Mouse (Mus musculus) kidney, postnatal 4 days (tissue): ENCODE measurements around the gene Spindoc.
A peak's percentile ranks its signal among the peaks of the same experiment; 100 is the strongest.
"Not testable (repeated sequence)": the region's sequence is repeated elsewhere in the genome, so short reads cannot be mapped to it uniquely, and the experiment has no call there.

Experiments
- DNase-seq, 2 experiments: peaks; one replicate each; pipeline ENCODE4 v3.0.0; 2021; ENCODE audit warnings: mixed read lengths in 2 of 2

The Spindoc gene

DNA sequence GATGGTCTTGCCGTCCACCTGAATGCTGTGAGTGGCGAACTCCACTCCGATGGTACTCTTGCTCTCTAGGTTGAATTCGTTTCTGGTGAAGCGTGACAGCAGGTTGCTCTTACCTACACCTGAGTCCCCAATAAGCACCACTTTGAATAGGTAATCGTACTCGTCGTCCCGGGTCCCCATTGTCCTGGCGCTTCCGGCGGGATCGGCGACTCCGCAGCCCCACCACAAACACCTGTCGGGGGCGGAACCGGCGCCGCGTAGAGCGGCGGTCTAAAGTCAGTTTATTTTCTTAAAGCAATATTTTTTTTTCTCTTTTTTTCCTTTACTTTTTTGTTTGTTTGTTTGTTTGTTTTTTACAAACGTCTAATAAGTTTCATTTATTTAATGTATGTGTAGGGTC is 16.1 kb upstream of the Spindoc start:
- DNase-seq: not testable (repeated sequence)

DNA sequence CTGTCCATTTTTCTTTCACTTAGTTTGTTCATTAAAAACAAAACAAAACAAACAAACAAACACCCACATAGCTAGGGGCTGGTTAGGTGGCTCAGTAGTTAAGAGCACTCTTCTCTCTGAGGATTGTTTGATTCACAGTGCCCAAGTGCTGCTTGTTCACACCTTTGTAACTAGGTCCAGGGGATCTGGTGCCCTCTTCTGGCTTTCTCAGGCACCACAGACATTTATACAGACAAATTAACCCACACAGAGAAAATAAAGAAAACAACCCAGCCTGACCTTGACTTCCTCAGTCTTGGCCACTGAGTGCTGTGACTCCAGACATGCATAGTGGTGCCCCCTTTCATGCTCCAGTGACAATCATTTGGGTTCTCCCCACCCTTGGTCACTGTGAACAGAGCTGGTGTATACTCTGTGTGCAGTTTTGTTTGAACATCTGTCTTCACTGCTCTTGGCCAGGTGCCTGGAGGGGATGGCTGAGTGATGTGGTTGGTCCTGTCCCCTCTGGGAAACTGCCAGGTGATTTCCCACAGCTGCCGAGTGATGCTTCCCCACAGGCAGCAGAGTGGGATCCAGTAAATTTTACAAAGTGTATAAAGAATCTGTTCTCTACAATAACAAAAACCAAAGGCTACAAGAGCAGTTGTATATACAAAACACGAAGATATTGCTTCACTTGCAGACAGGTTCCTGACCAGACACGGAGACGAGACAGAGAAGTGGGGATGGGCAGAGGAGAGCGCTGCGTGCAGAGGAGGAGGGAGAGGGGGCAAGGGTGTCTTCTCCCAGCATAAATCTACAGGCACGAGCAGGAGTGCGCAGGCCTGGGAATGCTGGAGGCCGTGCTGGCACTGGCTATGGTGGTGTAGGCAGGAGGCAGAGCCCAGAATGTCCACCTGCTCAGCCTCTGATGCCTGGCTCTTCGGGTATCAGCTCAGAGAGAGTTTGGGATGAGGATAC is 14.4 kb upstream of the Spindoc start:
- peak; percentile 53 to 69 for DNase-seq

DNA sequence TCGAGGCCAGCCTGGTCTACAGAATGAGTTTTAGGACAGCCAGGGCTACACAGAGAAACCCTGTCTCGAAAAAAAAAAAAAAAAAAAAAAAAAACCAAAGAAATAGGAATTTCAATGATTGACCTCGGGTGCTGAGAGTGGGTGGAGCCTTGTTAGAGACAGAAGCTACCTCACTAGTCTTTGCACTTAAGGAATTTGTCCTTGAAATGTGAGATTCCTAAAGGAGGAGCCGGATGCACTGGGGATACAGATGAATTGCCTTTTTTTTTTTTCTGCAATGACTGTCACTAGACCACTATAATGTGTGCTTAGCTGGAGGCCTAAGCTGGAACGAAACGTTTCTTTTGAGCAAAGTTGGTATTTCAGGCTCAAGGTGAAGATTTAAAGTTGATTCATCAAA is 5.7 kb upstream of the Spindoc start:
- DNase-seq: no peak

DNA sequence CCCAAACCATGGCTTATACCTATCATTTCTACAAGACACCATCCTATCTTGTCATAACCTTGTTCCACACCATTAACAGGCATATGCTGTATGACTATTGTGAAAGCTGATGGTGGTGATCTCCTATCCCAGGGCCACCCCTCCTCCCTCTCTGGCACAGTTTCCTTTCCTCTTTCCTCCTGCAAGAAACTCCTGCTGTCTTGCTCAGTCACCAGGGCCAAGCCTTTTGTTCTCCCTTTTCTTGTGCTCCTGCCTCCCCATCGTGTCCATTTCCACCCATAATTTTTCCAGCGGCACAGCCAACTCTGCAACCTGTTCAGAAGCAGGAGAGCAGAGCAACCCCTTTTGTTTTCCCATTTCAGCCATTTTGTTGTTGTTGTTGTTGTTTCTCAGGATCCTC is 3.2 kb upstream of the Spindoc start:
- no peak for DNase-seq

DNA sequence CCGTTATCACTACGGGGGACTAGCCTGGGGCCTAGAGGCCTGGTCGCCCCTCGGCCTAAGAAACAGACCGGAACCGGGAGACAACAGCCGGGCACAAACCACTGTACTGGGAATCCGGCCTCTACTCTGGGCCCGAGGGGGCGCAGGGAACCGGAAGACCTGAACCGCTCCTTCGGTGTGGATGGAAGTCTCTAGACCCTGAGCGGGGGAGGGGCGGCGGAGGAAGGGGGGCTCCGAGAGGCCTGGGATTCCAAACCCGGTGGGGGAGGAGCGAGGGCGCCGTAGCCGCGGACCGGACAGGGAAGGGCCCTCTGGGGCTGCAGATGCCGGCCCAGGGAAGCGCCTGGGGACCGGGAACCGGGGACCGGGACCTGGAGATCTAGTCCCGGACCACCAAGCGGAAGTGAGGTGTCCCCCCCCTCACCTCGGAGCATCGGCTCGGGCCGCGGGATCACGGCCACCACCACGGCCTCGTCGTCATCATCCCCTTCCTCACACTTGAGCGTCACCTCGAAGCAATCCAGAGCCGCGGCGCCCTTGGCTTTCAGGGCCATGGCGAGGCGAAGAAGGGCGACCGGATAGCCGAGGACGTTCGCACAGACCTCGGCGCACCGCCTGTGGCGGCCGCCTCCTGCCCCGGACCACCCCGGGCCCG is 419 bp downstream of the Spindoc start:
- DNase-seq: peak; percentile 87 to 92

DNA sequence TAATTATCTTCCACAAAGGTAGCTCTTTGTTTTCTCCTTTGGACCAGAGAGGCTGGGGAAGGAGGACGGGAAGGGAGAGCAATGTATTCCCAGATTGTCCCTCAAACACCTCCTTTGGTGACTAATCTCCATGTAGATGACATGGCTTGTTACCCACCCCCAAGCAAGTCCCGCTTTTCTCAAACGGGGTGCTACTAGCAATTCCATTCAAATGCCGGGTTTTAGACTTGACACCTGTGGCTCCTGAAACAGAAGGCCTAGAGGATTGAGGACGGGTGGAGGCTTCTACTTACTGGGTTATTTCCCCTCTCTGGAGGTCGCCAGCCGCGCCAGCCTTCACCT is 917 bp downstream of the Spindoc start:
- no peak for DNase-seq

DNA sequence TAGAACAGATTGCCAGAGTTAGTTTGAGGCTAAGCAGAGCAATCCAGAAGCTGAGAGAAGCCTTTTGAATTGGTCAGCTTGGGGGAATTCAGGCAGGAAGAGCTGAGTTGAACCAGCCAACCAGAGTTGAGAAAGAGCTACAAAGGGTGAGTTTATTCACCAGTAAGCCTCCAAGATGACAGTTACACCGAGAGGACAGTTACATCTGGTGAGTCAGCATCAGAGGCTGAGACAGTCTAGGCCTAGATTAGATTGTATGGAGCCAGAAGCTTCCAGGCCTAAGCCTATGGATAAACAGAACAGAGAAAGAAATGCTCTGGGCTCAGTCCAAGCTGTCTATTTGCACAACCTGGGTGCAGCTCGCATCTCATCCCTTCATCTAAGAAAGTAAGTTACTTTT is 5.2 kb downstream of the Spindoc start:
- DNase-seq: no peak

DNA sequence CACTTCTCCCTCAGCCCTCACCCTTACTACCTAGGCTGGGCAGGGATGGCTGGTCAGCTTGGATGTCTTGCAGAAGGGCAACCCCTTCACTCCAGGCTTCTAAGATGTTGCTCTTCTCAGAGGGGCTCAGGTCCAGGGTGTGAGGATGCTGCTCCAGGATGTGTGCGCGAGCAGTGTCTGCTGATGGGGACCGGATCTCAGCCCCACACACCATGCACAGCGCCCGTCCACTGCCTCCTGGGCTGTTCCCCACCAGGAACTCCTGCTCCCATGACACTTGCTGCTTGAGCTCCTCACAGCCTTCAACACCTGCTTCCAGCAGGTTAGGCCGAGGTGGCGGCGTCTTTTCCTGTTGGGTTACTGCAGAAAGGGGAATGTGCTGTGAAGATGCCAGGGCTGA is 8.3 kb downstream of the Spindoc start:
- DNase-seq: no peak

DNA sequence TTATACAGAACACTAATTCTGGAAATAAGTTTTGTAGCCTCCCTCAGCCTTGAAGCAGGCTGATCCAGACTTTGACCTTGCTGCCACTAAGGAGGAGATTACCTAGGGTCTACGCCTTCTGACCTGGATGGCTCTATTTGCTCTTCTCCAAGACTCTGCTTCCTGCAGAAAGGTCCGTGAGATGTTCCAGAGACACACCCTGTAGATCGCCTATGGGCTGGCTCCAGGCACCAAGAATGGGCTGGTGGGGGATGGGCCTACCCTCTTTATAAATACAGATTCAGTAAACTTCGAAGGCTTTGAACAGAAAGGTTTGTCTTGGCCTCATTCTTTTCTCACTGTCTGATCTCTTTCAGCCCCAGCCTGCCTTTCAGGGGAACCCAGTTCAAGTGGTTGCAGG is 13.3 kb downstream of the Spindoc start:
- DNase-seq: not testable (repeated sequence)

DNA sequence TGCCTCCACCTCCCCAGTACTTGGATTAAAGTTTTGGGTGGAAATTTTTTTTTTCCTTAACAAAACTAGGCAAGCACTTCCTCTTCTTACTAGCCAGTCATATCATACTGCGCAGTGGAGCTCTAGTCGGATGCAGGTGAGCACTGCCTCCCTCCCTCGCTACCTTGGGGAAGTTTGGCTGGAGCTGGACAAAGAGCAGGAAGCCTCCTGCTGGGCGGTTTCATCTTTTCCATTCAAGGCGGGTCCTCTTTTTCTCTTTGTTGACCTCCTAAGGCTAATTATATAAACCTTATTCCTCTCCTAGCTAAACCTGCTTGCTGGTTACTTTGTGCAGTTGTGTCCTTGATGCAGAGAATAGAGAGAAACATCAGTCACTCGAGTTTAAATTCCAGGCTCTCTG is 29.2 kb downstream of the Spindoc start:
- DNase-seq: no peak

DNA sequence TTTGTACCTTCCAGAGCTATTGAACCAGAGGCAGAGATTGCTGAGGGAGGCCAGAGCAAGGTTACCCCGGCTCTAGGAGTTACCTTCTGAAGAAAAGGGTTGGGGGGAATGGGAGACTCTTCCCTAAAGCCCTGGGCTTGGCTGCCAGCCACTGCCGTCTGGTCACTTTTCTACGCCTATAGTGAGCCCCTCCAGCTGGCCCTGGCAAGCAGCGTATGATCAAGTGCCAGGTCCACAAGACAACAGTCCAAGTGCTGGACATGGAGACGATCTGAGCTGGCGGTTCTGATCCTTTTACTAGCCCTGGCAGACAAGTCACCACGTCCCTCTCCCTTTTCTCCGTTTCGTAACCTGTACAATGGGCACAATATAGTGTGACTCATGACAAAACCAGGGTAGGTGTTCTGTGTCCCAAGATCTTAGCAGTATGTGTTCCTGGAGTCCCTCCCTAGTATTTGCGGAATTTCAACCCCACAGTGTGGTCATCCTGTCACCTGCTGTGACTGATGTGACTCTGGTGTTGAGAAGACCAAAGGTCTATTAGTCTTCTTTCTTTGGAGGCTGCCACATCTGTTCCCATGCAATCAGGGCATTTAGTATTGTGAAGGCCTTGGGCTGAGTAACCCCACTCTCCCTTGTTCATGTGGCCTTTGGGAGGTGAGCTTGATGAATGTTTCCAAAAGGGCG is 29.8 kb downstream of the Spindoc start:
- DNase-seq: peak in 1 of 2 experiments; percentile 13

DNA sequence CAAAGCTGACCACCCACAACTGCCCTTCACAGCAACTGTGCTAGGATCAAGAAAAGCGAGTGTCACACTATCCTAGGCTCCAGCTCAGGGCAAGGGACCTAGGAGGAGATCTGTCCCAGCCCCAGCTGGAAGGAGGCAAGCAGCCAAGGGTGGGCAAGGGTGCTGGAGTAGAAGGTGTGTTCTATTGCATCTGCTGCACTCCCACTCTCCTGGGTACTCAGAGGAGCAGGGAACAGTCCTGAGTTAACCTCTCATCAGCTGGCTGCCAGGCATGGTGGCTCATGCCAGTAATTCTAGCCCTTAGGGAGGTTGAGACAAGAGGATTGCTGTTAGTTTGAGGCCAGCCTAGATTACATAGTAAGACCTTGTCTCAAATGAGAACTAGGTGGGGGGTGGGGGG is 32.8 kb downstream of the Spindoc start:
- DNase-seq: no peak

DNA sequence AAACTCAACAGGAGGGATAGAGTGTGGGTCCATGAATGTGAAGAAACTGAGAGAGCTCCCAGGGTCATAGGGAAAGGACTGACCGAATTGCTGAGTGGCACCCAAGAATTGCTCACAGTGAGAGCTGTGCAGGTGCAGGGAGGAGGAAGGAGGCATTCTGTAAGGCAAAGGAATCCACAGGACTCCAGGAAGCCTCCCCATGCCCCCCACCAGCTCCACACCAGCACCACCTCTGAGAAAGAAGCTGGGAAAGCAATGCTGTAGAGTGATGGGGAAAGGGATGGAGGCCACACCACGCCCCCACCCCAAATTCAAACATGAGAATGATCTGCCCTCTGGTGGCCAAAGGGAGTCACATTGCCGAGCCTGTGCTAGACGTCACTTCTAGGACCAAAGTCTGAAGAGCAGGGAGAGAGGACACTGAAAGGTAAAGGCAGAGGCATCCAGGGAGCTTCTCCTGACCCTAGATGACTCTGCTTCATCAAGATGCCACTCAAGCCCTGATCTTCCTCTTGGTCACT is 37.5 kb downstream of the Spindoc start:
- peak; percentile 70 to 75 for DNase-seq

DNA sequence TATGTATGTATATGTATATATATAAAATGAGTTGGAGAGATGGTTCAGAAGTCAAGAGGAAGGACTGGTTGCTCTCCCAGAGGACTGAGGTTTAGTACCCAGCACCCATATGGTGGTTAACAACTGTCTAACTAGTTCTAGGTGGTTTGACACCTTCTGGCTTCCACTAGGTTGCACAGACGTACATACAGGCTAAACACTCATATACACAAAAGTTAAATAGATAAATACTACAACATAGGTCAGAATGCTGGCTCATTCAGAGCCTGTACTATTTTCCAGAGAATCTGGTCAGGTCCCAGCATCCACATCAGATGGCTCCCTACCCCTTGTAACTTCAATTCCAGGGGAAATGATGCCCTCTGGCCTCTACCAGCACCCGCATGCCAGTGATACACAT is 40.1 kb downstream of the Spindoc start:
- no peak for DNase-seq

DNA sequence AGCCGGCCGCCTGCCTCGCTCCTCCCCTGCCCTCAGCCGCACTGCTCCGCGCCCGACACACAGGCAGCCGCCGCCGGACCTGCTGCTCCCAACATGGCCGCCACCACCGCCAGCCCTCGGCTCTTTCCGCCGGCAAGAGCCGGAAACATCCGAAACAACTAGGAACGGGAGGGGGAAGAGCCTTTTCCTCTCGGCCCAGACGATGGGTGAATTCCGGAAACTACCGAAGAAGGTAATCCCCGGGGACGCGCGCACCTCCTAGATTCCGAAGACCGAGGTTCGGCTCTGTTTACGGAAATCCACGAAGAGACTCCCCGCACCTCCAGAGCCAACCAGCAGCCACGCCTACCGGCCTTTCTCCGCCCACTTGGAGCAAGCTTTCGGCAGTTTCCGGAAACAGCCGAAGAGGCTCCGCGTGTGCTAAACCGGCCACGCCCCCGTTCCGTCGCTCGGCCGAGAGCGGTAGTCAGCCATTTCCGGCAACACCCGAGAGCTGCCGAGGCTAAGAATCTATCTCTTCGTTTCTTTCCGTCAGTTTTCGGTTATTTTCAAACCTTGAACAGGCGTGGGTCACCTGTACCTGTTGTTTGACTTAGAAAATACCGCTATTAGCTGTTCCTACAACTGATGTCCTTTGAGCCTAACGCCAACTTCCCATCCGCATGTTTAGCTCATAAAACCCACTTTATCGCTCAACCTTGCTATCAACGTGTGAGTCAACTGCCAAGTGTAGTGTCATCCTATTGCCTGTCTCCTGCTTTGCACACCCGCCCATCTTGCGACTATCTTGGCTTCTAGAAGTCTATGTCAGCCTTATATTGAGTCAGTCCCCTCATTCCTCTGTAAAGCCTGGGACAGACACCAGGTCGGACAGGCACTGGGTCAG is 41.0 kb downstream of the Spindoc start, which contains the start of gene Mark2:
Gene Mark2 (minus strand): TSS at position 349 of the 886 bp plus-strand sequence.
- DNase-seq: peak; percentile 100

DNA sequence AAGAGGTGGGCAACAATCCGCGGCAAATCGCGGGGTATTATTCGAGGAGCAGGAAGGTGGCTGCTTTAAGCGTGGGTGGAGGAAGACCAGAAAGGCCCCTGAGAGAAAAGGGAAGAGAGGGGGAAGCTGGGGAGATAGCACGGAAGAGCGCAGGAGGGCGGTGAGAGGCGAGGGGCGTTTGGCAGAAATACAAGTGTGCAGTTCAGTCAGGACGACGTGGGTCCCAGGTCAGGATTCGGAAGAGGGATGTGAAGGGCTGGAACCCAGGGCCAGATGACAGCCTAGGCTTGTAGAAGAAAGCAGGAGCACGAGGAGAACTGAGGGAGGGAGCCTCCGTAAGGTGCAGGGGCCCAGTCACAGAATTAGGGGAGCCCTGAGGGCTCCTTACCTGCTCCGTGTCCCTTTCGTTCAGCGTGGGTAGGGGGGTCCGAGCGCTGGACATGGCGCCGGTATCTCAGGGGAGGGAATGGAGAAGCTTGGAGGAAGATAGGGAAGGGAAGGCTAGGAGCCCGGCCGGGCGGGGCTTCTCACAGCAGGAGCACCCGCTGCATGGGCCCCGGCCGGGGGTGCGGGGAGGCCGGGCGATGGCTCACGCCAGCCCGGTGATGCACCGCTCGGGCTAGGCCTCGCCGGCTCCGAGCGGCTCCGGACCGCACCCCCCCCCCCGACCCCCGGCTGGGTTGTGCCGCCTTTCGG is 41.9 kb downstream of the Spindoc start:
- DNase-seq: no peak

DNA sequence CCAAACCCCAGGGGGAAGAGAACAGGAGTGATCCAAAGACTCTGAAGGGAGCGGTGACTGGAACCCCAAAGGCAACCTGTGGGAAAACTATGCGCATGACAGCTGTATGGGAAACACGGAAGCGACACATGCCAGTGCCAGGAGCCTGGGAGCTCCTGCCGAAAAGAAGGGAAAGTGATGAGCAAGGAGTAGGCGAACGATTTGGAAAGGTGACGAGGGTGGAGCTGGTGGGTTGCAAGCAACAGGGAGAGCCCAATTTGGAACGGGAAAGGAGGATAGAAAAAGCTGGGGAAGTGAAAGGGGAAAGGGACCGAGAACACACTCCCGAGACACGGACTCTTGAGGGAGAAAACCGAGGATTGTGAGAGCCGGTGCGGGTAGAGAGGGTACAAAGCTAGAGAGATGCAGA is 42.4 kb downstream of the Spindoc start:
- peak; percentile 21 to 43 for DNase-seq

DNA sequence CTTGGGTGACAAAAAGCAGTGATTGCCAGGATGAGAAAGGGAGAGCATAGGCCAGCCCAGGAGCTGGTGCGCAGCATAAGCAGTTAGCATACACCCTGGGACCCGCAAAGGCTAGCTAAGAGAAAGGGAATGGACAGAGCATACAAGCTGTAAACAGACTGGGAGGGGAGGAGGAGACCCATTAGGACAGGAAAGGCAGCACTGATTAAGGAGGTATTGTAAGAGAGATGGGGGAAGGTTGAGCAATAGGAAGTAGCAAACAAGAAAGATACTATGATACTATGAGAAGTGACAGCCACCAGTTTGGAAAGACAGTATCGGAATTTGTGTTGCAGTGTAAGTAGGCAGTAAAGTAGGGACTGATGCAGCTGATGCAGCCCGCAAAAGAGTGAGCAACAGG is 42.9 kb downstream of the Spindoc start:
- DNase-seq: no peak

DNA sequence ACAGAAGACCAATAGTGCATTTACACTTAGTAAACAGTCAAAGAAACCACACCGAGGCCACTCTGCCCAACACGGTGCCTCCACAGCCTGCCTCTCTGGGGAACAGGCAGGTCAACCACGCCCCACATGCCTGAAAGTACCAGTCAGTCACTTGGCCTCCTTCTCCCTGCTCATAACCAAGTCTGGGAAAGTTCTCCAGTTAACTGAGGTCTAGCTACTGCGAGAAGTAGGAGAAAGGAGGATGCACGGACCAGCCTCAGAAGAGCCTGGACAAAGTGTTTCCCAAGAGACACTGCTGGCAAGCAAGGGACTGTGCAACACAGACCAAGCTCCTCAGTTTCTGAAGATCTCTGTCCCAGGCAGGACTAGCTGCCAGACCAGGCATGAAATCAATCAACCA is 43.8 kb downstream of the Spindoc start:
- peak; percentile 26 to 48 for DNase-seq

DNA sequence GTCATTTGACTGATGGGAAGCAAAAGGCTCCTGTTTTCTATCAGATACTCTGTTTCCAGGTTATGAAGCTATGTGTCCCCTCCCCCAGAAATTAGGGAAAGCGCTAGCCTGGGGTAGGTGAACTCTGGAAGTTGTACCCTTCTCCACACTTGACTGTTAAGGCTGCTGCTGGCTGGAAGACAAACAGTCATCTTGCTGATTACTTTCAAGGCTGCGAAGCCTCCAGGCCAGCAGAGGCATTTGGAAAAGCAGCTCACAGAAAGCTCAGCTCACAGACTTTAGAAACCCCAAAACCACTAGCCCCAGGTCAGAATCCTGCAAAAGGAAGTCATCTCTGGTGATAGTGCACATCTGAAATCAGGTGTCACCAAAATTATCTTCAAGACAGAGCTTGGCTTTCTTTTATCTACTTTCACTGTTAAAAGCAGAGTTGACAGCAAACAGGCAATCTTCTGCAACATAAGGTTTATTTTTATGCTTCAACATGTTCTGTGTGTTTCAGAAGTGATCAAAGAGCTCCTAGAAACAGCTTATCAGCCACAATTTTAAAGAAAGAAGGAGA is 44.9 kb downstream of the Spindoc start:
- DNase-seq: no peak

DNA sequence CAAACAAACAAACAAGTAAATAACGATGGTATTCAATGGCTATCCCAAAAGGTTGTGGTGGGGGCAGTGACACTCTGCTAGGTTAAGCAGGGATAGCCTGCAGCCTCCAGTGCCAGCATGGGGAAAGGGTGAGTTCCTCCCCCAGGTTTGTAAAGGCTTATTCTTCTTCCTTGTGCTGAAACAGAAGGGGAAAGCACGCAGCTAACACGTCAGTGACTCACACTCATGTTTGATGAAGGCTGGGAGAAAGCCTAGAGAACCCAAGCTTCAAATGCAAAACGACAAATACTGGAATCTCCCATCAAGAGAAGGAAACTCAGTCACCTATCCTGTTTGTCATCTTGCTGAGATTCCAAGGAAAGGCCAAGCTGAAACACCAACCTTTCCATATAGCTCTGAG is 47.1 kb downstream of the Spindoc start:
- no peak for DNase-seq
